Mouse (Mus musculus): ENCODE measurements around the gene Stk39.

DNA sequence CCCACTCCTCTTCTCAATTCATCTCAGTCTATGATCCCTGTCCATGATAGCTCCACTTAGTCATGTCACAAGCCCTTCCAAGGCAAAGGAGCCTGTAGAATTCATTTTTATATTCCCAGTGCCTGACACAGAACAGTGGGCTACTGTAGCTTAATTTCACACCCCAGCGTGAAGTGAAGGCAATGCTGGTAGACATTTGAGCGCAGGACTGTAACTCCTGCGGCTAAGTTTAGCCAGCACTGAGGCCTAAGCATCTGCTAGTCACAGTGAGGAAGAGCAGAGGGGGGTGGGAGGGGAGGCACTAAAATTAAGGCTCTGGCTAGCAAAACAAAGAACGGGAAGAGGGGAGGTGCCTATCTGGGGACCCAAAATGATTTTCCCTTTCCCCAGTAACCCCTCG, 110.4 kb downstream of the Stk39 start:
- TF ChIP-seq MAFK (IDR thresholded peaks at IDR 0.05; ENCODE audit: insufficient read depth, low read depth, low read length) (no peak), HCFC1 (IDR thresholded peaks at IDR 0.05; ENCODE audit: borderline replicate concordance, insufficient read depth, low read length) (no peak), ZNF384 (IDR thresholded peaks at IDR 0.05; ENCODE audit: low read depth, low read length) (no peak), ZC3H11A (IDR thresholded peaks at IDR 0.05; ENCODE audit: borderline replicate concordance, low read depth, low read length) (no peak), CHD2 (IDR thresholded peaks at IDR 0.05; ENCODE audit: low read depth, low read length) (no peak)

Data from ES-E14 (cell line).